Mouse (Mus musculus) kidney, postnatal 4 days (tissue): ENCODE measurements around the gene Senp1.

Experiments used
- DNase-seq, 2 experiments: peaks; one replicate each; pipeline ENCODE4 v3.0.0; 2021; ENCODE audit warnings: mixed read lengths in 2 of 2

Gene Senp1

DNA sequence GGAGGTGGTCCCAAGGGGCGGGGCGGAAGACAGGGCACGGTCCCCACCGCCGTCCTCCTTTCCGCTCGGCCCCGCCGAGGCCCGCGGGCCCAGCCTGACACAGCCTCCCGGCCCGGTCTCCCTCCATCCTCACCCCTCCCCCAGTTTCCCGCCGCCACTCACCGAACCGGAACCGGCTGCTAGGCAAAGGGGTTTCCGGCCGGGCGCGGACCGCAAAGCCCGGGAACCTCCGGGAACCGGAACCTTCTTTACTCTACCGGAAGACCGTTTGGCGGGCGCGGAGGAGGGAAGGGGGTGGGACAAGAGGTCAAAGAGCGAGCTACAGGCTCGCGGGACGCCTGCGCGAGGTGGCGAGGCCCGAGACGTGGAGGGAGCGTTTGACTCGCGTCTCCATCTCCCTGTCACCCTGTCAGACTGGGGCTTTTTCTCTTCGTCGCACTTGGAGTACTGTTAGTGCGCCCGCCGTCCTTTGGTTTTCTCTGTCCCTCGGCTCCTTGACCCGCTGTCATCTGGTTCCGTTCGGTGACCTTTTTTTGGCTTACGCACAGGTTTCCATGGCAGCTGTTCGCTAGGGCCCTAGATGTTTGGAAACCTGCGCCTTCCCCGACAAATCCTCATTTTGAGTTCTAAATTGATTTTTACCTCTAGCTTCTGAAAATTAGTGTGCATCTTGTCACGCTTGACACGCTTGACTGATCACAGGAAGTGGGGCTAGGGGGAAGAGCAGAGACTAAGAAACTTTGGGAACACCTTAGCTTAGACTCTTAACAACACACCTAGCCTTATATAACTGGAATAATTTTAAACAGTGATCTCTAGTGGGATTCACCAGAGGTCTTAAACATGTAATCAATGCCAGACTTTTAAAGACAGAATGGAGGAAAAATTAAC is at the start of gene Senp1:
TSS of gene Senp1 (minus strand) at position 624 of the 891 bp plus-strand sequence.
- peak; percentile 90 to 95 for DNase-seq

DNA sequence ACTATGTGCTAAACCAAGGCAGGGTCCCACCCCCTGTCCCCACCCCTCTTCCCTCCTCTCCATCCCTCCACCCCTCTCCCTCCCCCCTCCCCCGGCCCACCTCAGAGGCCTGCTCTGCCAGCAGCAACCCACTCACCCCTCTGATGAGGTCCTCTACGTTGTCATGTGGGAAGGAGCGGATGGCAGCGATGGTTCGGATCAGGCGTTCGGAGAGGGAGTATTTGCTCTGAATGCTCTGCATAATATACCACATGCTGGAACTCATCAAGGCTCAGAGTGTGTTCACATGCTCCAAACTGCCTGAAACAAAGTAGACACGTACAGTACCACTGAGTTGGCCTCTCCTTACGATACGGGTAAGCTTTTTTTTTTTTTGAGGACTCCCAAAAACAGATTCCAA is 49.0 kb upstream of the Senp1 start:
- no peak for DNase-seq

GRCm38 (mm10) chr15:98140809-98141208 is 47.3 kb upstream of the Senp1 start:
- DNase-seq, result no peak

DNA sequence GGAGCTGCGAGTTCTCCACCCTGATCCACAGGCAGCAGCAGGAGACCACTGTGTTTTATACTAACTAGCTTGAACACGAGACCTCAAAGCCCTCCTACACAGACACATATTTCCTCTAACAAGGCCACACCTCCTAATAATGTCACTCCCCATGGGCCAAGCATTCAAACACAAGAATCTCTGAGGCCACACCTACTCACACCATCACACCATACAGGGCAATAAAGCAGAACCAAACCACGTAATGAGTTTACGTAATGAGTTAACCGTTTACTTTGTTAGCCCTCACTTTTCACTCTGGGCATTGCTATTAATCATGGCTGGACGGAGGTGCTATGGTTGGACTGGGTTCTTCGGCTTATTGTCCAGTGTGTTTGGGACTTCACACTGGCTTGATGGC is 46.2 kb upstream of the Senp1 start:
- no peak for DNase-seq

DNA sequence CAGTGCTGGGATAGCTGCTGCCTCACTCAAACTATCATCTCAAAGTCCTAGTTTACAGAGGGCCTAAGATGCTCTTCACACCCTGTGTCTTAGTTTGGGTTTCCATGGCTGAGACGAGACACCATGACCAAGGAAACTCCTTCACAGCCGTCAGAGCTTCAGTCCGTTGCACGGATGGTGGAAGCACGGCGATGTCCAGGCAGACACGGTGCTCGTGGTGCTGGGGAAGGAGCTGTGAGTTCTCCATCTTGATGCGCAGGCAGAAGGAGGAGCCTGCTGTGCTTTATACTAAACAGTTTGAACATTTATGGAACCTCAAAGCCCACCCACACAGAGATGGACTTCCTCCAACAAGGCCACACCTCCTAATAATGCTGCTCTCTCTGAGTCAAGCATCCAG is 43.3 kb upstream of the Senp1 start:
- no peak for DNase-seq

- no peak for DNase-seq
Measured at GRCm38 (mm10) chr15:98135671-98136070, 42.1 kb upstream of the Senp1 start.

DNA sequence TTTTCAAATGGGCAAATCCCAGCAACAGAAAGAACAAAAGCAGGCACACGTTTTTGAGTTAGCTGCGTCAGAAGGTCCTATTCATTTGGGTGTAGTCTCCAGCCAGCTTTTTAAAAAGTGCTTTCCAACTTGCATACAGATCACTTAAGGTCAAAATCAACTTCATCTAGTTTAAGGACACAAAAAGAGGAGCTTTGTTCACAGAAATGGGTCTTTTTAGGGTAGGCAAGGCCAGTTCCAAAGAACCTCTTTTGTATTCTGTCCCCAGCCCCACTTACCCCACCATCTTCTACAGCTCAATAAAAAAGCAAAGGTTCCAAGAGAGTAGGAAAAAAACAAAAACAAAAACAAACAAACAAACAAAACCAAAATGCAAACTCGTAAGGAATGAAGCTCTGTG is 41.1 kb upstream of the Senp1 start:
- DNase-seq, result no peak

DNA sequence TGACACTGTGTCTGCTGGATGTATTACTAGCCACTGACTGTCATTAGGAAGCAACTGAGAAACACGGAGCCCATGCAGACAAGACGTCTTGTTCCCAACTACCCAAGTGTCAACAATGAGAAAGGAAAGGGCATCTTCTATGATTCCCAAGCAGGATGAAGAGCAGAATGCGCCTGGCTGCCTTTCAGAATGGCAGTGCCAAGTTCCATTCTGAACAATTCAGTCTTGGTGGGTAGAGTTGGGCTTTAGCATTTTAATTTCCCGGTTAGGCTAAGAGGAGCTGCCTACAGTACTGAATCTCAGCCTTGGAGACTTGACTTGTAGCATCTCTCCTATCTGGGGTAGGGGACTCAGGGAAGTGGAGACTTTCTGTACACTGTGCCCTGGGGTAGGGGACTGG is 40.5 kb upstream of the Senp1 start:
- DNase-seq, result no peak

DNA sequence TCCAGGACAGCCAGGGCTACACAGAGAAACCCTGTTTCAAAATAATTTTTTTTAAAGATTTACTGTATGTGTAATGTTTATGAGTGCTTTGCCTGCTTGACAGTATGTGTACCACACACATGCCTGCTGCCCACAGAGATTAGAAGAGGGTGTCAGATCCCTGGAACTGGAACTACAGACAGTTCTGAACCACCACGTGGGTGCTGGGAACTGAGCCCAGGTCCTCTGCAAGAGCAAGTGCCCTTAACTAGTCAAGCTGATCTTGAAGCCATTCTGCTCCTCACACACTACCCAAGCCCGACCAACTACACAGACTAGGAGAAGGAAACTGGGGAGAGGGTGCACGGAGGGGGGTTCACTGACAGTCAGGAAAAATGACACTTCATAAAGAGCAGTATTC is 39.9 kb upstream of the Senp1 start:
- DNase-seq, result no peak

GRCm38 (mm10) chr15:98131942-98132655 is 38.6 kb upstream of the Senp1 start:
- no peak for DNase-seq

DNA sequence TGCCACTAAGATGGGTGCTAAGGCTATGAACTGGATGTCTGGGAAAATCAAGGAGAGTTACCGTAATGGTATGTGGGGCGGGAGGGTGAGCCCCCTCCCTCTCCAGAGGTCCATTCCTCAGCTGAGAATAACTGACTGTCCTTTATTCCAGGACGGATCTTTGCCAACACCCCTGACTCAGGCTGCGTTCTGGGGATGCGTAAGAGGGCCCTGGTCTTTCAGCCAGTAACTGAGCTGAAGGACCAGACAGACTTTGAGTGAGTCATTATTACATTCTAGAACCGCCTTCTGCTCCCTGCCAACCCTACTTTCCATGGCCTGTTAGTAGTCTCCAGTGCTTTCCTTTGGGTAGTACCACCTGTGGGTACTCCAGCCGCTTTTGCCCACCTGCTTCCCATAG is 37.9 kb upstream of the Senp1 start:
- no peak for DNase-seq

GRCm38 (mm10) chr15:98131001-98131400 is 37.5 kb upstream of the Senp1 start:
- no peak for DNase-seq

DNA sequence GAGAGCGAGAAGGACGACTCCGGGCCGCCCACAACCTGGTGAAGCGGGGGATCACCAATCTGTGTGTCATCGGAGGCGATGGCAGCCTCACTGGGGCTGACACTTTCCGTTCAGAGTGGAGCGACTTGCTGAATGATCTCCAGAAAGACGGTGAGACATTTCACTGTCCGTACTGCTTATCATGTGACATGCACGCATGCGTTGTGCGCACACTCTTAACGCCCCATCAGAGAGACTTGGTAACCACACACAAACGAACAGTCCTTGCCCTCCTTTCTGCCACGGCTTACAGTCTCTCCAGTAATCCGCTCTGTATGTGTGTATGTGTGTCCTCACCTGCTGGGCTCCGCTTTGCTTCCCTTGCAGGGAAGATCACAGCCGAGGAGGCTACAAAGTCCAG is 27.3 kb upstream of the Senp1 start:
- DNase-seq, result no peak

- DNase-seq, result no peak
Measured at GRCm38 (mm10) chr15:98119363-98119762, 25.8 kb upstream of the Senp1 start.

DNA sequence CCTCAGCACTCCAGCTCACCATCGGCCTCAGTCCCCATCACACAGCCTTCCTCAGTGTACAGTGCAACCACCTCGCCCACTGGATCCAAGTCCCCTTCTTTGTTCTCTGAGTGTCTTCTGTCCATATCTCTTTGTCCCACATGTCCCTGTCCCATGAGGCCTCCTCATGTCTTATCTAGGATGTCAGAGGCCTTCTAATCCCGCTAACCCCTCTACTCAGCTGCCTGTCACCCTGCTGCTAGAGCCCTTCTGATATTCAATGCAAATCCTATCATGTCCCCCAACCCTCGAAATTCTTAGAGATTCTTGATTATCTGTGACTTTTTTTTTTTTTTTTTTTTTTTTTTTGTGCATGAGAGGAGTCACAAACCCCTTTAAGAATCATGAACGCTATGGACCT is 22.7 kb upstream of the Senp1 start:
- no peak for DNase-seq

DNA sequence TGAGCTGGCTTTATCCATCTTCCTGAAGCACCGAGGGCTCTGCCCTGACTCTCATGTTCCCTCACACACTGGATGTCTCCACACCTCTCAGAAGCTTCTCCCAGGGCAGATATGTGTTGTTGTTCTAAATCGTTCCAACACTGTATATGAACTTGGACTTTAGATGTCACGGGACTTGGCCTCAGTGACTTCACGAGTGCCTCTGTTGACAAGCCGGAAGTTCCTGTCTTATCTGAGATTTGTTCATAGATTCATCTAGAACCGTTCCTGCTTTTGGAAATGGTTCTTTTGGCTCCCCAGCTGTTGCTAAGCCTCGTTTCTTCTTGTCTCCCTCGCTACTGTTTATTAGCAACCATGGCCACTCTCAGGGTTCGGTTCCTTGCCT is 22.2 kb upstream of the Senp1 start:
- DNase-seq, result no peak

GRCm38 (mm10) chr15:98114852-98115778 is 21.6 kb upstream of the Senp1 start:
- DNase-seq, result no peak

GRCm38 (mm10) chr15:98114098-98114851 is 20.7 kb upstream of the Senp1 start:
- DNase-seq, result no peak

- no peak for DNase-seq
Measured at GRCm38 (mm10) chr15:98111791-98112190, 18.2 kb upstream of the Senp1 start.

DNA sequence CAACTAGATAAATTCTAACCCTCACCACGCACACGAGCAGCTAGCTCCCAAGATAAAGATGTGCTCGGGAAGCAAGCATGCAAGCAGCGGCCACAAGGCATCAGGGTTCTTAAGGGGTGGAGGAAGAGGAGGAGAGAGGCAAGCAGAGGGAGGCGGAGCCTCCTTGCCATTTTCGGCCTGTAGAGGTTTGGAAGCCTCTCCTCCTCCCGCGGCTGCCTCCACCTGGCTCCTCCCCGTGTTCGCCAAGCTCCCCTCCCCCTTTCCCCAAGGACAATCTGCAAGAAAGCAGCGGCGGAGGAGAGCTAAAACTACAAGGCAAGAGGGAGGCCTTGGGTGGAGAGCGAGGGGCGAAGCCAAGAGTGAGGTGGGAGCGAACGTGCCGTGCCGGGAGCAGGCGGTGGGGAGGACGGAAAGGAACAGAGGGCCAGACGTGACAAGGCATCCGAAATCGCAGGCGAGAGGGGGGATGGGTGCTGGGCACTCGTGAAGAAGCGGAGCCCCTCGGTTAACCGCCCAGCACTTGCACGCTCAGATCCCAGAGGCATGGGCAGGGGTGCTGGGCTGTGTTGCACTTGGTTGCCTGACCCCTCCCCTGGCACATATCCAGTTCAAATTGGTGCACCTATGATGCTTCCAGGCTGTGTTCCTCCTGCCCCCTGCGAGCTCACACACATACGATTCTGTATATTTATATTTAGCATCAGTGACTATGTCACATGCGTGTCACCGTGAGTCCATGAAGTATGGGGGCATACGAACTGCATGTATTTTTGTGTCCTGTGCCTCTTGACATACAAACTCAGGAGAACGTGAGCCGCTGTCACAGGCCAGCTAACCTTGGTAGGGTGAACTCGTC is 15.0 kb upstream of the Senp1 start:
- DNase-seq, result peak; percentile 84 to 91

- DNase-seq, result no peak
Measured at GRCm38 (mm10) chr15:98107703-98108296, 14.3 kb upstream of the Senp1 start.
